Mouse (Mus musculus): Measurements from ENCODE around the gene Cep290.
"Not testable (repeated sequence)": the region's sequence is repeated elsewhere in the genome, so short reads cannot be mapped to it uniquely, and the experiment has no call there.

Gene Cep290

DNA sequence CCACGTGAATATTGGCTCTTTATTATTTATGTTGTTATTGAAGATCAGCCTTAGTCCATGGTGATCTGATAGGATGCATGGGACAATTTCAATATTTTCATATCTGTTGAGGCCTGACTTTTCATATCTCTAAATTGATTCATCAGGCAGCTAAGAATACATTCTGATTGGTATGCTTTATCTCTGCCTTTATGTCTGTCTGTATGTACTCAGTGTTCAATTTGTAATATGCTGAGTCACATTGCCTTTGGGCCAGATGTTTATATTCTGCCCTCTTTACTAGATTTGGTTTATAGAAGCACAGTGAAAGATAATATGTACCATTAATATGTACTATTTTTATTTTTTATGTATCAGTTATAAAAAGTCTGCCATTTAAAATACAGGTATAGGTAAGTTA is 20.8 kb downstream of the Cep290 start:
- H3K4me3 ChIP-seq (replicated peaks; ENCODE audit: low read length), result no peak overlapping the region
- no peaks in the 10 kb centered on the region for H3K9me3 ChIP-seq (ENCODE audit: low read length)
- TF ChIP-seq CTCF (conservative IDR thresholded peaks at IDR 0.05; ENCODE audit: low read length), result no peak
- TF ChIP-seq NANOG (IDR thresholded peaks at IDR 0.05; ENCODE audit: borderline replicate concordance, low read length), result no peak
- no peak for TF ChIP-seq POU5F1 (IDR thresholded peaks at IDR 0.05; ENCODE audit: borderline replicate concordance, low read length)
- 0 out of 2 replicates have a peak, but pooled peaks cover 3% of the 10 kb centered on the region for H3K36me3 ChIP-seq (ENCODE audit: insufficient read depth, low read length)
- no peaks in the 10 kb centered on the region for H3K4me1 ChIP-seq (replicated peaks; ENCODE audit: low read depth, low read length)
- no peaks in the 10 kb centered on the region for H3K27me3 ChIP-seq (ENCODE audit: insufficient read depth, low read length)

DNA sequence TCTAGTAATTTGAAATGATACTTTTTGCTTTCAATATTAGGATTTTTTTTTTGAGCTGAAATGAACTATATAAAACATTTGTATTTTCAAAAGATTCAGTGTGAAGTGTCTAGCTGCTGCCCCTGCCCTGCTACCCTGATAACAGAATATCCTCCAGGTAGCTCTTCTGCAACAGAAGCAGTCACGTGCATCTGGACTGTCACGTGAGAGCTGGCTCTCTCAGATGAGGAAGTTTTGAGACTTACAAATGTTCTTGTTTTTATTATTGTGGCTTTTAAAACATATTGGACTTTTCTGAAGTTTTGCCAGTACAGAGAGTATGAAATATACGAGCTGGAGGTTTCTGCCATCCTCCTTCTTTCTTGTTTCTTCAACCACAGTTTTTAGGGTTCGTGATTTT is 34.3 kb downstream of the Cep290 start:
- Histone ChIP-seq H3K4me1 (replicated peaks; ENCODE audit: low read depth, low read length) (no peaks in the 10 kb centered on the region), H3K36me3 (ENCODE audit: insufficient read depth, low read length) (peaks cover 5% of the 10 kb centered on the region), H3K4me3 (replicated peaks; ENCODE audit: low read length) (no peak overlapping the region), H3K9me3 (ENCODE audit: low read length) (no peaks in the 10 kb centered on the region), H3K27me3 (ENCODE audit: insufficient read depth, low read length) (no peaks in the 10 kb centered on the region)
- TF ChIP-seq CTCF (conservative IDR thresholded peaks at IDR 0.05; ENCODE audit: low read length) (no peak), POU5F1 (IDR thresholded peaks at IDR 0.05; ENCODE audit: borderline replicate concordance, low read length) (no peak), NANOG (IDR thresholded peaks at IDR 0.05; ENCODE audit: borderline replicate concordance, low read length) (no peak)

GRCm38 (mm10) chr10:100522330-100522729 is 35.0 kb downstream of the Cep290 start:
- peaks cover 5% of the 10 kb centered on the region for H3K36me3 ChIP-seq (ENCODE audit: insufficient read depth, low read length)

DNA sequence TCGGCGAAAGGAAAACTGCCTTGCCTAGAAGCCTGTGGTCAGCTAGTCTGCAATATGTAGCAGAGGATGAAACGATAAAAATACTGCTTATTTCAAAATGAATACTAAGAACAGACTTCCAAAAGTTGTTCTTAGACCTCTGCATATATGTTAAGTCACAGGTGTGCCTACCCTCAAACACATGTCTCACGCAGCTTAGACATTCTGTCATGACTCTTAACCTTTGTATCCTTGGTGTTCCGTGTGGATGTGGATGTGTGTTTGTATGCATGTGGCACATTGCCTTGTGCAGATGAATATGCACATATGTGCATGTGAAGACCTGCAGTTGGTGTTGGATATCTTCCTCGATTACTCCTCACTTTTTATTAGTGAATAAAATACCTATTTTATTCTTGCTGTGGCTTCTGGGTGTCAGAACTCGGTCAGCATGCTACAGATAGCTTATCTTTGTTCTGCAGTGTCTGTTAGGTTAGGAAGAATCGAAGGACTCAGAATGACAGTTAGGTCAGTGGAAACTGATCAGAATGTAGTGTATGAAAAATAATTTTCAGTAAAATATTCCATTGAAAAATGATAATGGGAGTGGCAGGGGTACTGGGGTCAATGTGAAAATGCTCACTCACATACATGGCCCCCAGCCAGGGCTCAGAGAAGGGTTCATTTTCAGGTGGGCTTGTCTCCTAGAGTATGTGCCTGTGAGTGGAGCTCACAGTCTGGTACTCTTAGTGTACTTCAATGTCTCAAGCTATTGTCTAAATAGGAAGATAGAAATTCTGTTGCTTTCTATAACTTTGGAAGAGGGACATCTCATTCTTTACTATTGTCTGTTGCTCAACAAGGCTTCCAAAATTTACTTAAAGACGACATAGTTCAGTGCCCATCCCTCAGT is 37.4 kb downstream of the Cep290 start:
- Histone ChIP-seq H3K9me3 (ENCODE audit: low read length) (no peaks in the 10 kb centered on the region), H3K36me3 (ENCODE audit: insufficient read depth, low read length) (no peaks in the 10 kb centered on the region), H3K27me3 (ENCODE audit: insufficient read depth, low read length) (no peaks in the 10 kb centered on the region), H3K4me1 (replicated peaks; ENCODE audit: low read depth, low read length) (no peaks in the 10 kb centered on the region), H3K4me3 (replicated peaks; ENCODE audit: low read length) (no peak overlapping the region)
- TF ChIP-seq POU5F1 (IDR thresholded peaks at IDR 0.05; ENCODE audit: borderline replicate concordance, low read length), result no peak
- no peak for TF ChIP-seq NANOG (IDR thresholded peaks at IDR 0.05; ENCODE audit: borderline replicate concordance, low read length)
- TF ChIP-seq CTCF (conservative IDR thresholded peaks at IDR 0.05; ENCODE audit: low read length), result no peak

More at GRCm38 (mm10) chr10:100522330-100522729, 35.0 kb downstream of the Cep290 start:
- Histone ChIP-seq H3K4me1 (replicated peaks; ENCODE audit: low read depth, low read length) (no peaks in the 10 kb centered on the region), H3K4me3 (replicated peaks; ENCODE audit: low read length) (no peak overlapping the region), H3K27me3 (ENCODE audit: insufficient read depth, low read length) (no peaks in the 10 kb centered on the region), H3K9me3 (ENCODE audit: low read length) (no peaks in the 10 kb centered on the region)
- TF ChIP-seq CTCF (conservative IDR thresholded peaks at IDR 0.05; ENCODE audit: low read length), result no peak
- no peak for TF ChIP-seq POU5F1 (IDR thresholded peaks at IDR 0.05; ENCODE audit: borderline replicate concordance, low read length)
- TF ChIP-seq NANOG (IDR thresholded peaks at IDR 0.05; ENCODE audit: borderline replicate concordance, low read length), result no peak

- H3K36me3 ChIP-seq (ENCODE audit: insufficient read depth, low read length), result no peaks in the 10 kb centered on the region
- H3K9me3 ChIP-seq (ENCODE audit: low read length), result no peaks in the 10 kb centered on the region
- TF ChIP-seq POU5F1 (IDR thresholded peaks at IDR 0.05; ENCODE audit: borderline replicate concordance, low read length) (no peak), NANOG (IDR thresholded peaks at IDR 0.05; ENCODE audit: borderline replicate concordance, low read length) (no peak), CTCF (conservative IDR thresholded peaks at IDR 0.05; ENCODE audit: low read length) (no peak)
- H3K4me3 ChIP-seq (replicated peaks; ENCODE audit: low read length), result no peak overlapping the region
- no peaks in the 10 kb centered on the region for H3K27me3 ChIP-seq (ENCODE audit: insufficient read depth, low read length)
- H3K4me1 ChIP-seq (replicated peaks; ENCODE audit: low read depth, low read length), result no peaks in the 10 kb centered on the region
Measured at GRCm38 (mm10) chr10:100556566-100557175, 69.3 kb downstream of the Cep290 start.

GRCm38 (mm10) chr10:100560194-100560883 is 73.0 kb downstream of the Cep290 start:
- H3K4me3 ChIP-seq (replicated peaks; ENCODE audit: low read length); H3K9me3 ChIP-seq (ENCODE audit: low read length); H3K4me1 ChIP-seq (replicated peaks; ENCODE audit: low read depth, low read length); H3K27me3 ChIP-seq (ENCODE audit: insufficient read depth, low read length): not testable (repeated sequence)
- H3K36me3 ChIP-seq (ENCODE audit: insufficient read depth, low read length), result peaks cover 12% of the 10 kb centered on the region; the same call in 1 of the 2 replicates

DNA sequence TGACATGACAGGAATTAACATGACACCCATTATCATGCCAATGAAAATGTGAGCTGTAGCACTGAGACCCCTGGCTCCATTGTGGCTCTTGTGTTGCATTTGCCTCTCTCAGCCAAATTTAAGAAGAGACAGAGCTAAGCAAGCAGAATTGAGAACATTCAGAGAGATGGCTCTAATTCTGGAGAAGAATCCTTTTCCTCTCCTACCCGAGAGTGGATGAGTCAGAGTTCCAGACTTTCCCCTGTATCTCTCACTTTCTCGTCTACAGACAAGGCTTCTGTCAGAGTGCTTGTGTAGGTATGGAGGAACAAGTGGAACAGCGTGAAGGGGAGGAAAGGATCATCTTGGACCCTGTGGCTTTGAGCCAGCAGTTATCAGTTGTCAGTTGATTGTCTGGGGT is 76.8 kb downstream of the Cep290 start:
- peaks cover 19% of the 10 kb centered on the region; the same call in 1 of the 2 replicates for H3K36me3 ChIP-seq (ENCODE audit: insufficient read depth, low read length)
- no peaks in the 10 kb centered on the region for H3K4me1 ChIP-seq (replicated peaks; ENCODE audit: low read depth, low read length)
- no peak overlapping the region for H3K4me3 ChIP-seq (replicated peaks; ENCODE audit: low read length)
- peaks cover 7% of the 10 kb centered on the region for H3K9me3 ChIP-seq (ENCODE audit: low read length)
- no peaks in the 10 kb centered on the region for H3K27me3 ChIP-seq (ENCODE audit: insufficient read depth, low read length)
- TF ChIP-seq CTCF (conservative IDR thresholded peaks at IDR 0.05; ENCODE audit: low read length) (no peak), NANOG (IDR thresholded peaks at IDR 0.05; ENCODE audit: borderline replicate concordance, low read length) (no peak), POU5F1 (IDR thresholded peaks at IDR 0.05; ENCODE audit: borderline replicate concordance, low read length) (no peak)

DNA sequence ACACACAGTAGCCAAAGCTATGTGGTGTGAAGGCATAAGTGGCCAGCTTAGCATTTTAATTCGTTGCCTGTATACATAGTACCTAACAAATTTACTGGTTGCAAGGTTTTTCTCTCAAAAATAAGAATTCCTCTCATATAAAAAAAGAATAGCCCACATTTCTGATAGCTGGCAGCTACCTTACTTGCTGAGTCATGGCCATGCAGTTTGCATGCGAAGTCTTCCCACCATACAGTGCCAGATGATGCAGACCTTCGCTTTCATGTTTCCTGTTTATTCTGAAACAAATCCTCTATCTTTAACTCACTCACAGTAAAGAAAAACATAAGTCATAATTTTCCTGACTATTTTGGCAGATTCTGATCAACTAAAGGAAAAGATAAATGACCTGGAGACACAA is 84.3 kb downstream of the Cep290 start:
- Histone ChIP-seq H3K4me1 (replicated peaks; ENCODE audit: low read depth, low read length) (no peaks in the 10 kb centered on the region), H3K27me3 (ENCODE audit: insufficient read depth, low read length) (no peaks in the 10 kb centered on the region), H3K4me3 (replicated peaks; ENCODE audit: low read length) (no peak overlapping the region), H3K36me3 (ENCODE audit: insufficient read depth, low read length) (peaks cover 50% of the 10 kb centered on the region), H3K9me3 (ENCODE audit: low read length) (peaks cover 35% of the 10 kb centered on the region)
- TF ChIP-seq NANOG (IDR thresholded peaks at IDR 0.05; ENCODE audit: borderline replicate concordance, low read length), result no peak
- TF ChIP-seq POU5F1 (IDR thresholded peaks at IDR 0.05; ENCODE audit: borderline replicate concordance, low read length), result no peak
- TF ChIP-seq CTCF (conservative IDR thresholded peaks at IDR 0.05; ENCODE audit: low read length), result no peak

All from E14TG2a.4 (cell line).